Mouse (Mus musculus) CD8-positive naive resting alpha-beta T cell, adult 2 months (primary cell): Measurements from ENCODE around the gene Gm128.

ENCODE experiments used
- DNase-seq, 2 experiments: peaks; one replicate each; pipeline ENCODE4 v3.0.0; 2022; ENCODE audit warnings: low read depth in 2 of 2, low spot score in 2 of 2

Gene Gm128

DNA sequence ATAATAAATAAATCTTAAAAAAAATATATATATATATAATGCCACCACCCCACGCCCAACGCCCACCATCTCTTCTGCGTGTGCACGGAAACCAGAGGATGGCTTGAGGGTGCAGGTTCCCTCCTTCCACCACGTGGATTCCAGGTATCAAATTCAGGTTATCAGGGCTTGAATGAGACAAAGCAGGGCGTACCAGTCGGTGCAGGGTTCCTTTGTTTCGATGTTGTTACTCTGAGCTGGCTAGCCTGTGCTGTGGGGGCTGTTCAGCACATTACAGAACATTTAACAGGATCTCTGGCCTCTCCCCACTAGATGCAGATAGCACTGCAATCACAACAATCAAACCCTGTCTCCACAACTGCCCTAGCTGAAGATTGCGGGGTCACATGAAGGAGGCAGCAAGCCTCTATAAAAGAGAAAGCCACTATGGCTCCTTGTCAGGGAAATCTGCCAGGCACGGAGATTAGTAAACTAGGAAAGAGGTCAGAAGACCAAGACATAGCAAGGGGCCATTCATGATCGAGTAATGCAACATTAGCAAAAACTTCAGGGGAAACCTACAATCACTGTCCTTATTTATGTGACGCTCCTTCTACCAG is 29.5 kb upstream of the Gm128 start:
- DNase-seq = no peak

DNA sequence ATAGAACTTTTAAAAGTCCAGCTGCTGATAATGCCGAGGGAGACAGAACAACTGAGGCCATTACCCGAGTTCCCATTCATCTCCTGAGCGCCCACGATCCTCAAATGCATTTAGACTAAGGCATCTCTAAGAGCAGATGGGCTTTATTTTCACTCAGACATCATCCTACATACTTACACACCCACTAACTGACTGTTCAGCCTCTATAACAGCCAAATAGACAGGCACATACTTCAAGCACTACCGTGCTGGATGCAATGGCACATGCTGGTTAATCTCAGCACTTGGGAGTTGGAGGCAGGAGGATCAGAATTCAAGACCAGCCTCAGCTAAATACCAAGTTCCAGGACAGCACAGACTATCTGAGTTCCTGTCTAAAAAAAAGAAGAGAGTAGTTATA is 28.4 kb upstream of the Gm128 start:
- no peak for DNase-seq

DNA sequence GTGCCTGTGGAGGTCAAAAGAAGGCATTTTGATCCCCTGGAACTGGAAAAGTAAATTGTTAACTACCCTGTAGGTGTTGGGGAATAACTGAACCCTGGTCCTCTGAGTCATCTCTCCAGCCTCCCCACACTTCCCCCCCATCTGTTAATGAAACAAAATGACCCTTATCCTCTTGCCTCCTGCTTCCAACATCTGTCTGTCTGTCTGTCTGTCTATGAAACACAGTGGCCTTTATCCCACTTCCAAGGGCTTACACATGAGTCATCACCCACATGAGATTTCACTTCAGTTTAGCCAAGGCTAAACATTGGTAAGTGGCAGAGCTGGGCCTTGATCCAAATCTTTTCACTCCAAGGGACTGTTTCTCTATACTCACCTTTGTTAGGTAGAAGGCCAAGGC is 26.5 kb upstream of the Gm128 start:
- DNase-seq = no peak

DNA sequence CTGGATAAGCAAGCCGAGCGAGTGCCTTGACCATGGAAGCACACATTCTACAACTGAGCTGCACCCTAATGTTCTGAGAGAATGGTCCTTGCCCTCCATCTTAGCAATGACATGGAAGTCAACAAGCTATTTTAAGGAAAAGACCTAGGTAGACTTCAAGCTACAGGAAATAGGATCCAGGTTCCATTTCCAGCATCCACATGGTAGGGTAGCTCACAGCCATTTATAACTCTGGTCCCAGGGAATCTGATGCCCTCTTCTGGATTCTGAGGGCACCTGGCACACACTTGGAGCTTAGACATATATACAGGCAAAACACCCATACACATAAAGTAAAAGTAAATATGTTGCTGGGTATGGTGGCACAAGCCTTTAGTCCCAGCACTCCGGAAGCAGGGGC is 24.7 kb upstream of the Gm128 start:
- no peak for DNase-seq

DNA sequence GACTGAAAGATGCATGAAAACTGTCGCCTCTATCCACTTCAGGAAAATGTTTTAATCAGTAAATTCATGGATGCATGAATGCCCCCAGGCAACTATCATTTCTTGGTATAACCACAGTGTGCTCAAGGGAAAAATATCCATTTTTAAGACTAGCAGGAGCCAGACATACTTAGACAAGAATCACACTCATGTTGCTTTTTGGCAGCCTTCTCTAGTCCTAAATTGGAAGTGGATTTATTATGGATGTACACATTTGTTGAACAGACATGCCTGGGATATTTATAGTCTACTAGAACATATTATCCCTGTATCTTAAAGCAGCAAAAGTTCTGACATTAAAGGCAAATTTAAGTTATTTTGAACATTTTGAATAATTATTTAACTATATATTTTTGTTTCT is 23.3 kb upstream of the Gm128 start:
- no peak for DNase-seq

DNA sequence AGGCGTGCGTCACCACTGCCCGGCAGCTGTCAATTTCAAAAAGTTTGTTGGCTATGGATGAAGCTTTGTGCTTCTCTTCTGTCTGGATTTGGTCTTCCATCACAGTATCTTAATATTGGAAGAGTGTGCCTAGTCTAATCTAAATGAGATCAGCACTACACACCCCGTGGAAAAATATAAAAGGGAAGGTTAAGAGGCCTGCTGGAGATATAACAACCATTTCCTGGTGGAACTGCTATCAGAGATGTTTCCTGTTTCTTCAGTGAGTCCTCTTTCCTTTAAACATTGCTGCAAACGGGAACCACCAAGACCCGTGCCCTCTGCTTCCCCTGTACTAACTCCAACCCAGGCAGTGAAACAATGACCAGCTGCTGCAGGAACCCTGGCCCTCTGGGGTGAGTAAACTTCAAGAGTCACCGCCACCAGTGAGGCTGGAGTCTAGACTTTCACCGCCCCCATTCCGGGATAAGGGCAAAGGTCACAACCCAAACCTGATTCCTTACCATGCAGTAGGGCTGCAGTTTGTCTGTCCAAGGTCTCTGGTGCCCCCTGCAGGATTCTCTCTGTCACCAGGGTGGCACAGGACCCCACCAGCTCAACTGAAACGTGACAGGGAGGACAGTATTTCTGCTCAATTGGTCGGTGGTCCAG is 21.8 kb upstream of the Gm128 start:
- peak; percentile 66 to 81 for DNase-seq

DNA sequence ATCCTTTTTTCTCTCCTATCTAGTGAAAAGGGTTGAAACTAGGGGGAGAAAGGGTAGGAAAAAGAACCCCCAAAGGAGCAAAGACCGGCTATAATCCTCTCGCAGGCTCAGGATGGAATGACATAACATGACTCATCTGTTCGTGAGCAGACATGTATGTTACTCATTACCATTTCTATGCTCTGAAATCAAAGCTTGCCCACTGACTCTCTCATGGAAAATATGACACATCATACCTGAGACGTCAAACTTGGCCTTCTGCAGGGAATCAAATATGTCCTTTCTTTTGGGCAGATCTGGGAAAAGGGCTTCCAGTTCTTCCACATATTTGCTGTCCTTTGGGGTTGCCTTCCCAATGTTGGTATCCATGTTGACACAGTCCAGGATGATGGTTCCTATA is 20.6 kb upstream of the Gm128 start:
- no peak for DNase-seq

DNA sequence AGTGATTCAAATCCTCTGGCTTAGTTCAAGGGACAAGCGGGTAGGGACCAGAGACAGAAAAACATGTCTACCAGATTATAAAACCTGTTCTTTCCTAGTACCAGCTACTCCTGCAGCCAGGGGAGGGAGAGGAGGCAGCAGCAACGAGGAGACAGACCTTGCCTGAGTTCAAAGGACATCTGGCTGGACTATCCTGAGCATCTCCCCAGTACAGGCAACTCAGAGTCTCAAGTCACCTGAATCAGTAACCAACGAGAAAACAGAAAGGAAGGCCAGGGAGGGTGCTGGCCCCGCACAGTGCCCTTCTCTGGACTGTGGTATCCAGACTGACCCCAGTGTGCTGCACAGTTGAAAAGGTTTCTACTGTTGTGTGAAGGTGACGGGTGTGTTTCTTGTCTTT is 15.5 kb upstream of the Gm128 start:
- DNase-seq = no peak

DNA sequence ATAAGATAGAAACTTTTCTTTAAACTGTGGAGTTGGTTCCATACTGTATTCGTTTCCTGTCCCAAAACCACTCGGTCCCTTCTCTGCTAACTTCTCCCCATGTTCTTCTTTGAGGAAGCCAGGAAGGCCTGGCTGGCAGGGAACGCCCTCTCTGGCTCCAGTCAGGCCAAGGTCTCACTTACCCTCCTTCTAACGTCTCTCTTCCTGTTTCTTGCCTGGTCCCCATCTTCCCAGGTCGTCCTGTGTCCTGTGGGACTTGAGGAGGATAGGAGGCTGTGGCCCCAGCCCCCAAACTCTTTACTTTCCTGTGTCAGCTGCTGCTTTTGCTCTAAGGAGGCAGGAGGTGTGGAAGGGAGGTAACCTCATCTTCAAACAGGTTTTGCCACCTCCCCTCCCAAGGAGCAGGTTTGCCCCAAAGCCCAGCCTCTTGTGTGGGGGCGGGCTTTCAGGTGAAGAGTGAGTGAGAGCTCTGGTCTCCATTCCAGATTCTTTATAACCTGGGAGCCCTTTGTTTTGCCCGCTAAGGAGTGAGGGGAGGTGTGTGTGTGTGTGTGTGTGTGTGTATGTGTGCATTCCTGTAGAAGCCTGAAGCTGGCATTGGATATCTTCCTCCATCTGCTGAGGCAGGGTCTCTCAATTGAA is 9.5 kb upstream of the Gm128 start, which contains the start of gene Bnipl:
Gene Bnipl, minus strand, starts transcription at position 411 of the 642 bp plus-strand sequence.
- DNase-seq = no peak

DNA sequence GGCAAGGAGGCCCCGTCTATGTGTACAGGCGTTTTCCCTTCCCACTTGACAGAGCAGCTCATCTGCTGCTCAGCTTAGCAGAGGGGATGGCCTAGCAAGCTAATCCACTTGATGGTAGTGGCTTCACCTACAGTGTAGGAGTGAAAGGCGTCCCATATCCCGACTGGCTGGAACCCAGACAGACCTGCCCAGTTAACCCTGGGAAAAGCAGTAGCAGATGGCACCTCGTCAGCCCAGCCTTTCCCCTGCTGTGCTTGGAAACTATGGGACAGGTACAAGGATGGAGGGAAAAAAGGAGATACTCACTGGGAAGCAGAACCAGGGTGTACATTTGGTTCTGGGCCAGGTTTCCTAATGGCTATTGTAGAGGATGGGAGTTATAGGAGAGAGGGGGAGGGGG is 9.0 kb upstream of the Gm128 start:
- DNase-seq = no peak

DNA sequence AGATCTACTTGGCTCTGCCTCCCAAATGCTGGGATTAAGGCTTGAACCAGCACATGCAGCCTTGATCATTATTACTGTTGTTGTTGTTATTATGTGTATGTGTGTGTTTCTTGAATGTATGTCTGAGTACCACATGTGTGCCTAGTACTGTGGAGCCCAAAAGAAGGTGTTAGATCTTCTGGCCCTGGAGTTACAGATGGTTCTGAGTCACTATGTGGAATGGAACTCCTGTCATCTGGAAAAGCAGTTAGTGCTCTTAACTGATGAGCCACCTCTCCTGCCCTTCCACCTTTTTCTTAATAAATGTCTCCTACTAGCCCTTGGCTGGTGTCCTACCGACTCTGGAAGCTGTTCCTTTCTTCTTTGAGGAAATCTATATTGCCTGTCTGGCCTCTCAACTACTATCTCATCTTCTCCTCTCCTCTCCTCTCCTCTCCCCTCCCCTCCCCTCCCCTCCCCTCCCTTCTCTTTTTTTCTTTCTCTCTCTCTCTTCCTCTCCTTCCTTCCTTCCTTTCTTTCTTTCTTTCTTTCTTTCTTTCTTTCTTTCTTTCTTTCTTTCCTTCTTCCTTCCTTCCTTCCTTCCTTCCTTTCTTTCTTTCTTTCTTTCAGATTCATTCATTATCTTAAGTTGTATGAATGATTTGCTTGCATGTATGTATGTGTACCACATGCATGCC is 6.4 kb upstream of the Gm128 start:
- DNase-seq = no peak

DNA sequence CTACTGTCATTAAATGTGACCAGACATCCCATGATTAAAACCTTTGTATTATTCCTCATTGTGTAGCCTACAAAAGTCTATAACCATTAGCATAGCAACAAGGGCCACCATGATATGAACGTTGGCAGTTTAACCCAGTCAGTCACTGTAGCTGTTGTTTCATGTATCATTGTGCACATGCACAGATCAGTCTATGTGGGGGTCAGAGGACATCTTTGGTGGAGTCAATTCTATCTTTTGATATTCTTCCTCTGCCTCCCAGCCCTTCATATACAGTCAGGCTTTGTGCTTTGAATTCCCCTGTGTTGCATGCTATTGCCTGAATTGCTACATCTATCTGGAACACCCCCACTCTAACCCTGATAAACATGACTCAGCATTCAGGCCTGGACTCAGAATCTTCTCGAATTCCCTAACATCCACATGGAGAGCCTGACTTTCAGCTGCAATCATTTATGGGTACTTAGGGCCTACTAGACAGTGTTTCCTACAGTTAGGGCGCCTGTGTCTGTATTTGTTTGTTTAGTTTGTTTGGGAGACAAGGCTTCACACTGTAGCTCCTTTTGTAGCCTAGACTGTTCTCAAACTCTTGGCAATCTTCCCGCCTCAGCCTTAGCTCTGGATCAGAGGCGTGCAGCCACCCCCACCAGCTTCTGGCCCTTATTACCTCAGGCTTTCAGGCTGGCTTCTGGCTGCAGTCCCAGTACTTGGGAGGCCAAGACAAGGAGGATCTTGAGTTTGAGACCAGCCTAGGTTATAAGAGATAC is 5.2 kb upstream of the Gm128 start:
- DNase-seq = no peak

DNA sequence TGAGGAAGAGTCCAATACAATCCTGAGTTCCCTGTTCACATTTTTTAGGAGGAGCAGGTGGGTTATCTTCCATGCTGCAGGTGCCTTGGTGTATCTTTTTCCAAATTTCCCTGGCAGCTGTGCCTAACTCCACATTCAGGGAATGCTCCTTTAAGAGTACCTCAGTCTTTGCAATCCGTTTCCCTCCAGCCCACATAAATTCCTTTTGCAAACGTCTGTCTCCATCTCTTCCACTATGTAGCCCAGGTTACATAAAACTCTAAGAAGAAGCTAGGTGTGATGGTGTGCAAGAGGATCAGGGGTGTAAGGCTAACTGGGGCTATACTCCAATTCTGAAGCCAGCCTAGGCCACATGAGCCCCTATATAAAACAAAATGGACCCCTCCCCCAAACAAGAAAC is 1.7 kb upstream of the Gm128 start:
- no peak for DNase-seq

DNA sequence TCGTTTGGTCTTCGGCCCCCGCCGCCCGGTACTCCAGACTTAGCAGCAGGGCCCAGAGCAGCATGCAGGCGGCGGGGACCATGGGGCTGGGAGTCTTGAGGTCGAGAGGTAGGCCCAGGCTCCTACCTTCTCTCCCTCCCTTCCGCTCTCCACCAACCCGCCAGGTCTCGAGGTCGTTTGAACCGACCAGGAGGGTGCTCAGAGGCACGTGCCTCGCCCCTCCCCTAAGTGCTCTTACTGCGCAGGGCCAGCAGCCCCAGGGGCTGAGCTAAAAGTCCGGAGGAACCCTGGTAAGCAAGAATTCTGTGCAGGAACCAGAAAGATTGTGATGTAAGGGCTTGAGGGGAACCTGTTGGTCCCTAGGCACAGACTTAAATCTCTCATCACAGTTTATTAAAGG is 498 bp downstream of the Gm128 start:
- DNase-seq = no peak

DNA sequence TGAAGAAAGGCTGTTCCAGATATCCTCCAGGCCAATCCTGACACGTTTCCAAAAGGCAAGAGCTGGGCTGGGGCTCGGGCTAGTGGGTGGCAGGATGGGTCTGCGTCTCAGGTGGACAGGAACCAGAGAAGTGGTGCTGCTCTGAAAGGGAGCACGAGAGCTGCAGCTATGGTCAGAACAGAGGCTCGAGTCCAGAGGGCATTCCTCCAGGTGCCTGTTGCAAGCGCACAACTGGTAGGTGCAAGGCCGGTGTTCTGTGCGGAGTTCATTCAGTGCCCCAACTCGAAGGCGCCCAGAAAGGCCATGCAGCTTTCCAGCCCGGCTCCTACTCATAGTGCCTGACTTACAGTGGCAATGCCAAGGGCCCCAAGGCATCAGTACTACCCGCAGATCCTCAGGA is 1.4 kb downstream of the Gm128 start:
- DNase-seq = no peak

DNA sequence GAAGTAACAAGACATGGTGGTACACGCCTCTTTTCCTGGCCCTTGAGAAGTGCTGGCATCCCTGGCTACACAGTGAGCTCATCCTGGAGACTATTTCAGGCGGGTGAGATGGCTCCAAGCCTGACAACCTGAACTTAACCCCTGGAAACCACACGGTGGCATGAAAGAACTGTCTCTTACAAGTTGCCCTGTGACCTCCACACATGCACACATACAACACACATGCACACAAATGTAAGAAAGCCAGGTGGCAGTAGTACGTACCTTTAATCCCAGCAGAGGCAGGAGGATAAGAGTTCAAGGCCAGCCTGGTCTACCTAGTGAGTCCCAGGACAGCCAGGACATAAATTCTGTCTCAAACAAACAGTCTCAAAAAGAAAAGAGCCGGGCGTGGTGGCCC is 2.4 kb downstream of the Gm128 start:
- DNase-seq = no peak

DNA sequence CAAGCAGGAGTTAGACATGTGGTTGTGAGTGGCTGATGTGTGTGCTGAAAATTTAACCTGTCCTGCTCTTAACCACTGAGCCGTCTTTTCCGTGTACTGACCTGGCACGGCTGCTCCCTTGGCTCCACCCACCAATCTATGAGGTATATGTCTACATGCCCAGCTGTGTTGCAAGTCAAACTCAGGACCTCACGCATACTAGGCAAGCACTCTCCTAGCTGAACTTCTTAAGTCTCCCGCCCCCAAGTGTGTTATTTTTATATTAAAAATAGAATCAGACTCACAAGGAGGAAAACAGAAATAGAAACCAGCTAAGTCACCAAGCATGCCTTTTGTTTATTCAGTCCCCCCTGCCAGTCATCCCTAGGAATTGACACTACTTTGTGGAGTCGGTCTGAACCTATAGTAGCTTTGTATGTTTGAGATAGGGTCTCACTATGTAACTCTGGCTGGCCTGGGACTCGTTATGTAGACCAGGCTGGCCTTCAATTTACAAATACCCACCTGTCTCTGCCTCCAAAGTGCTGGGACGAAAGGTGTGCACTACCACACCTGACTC is 3.8 kb downstream of the Gm128 start:
- DNase-seq = no peak

DNA sequence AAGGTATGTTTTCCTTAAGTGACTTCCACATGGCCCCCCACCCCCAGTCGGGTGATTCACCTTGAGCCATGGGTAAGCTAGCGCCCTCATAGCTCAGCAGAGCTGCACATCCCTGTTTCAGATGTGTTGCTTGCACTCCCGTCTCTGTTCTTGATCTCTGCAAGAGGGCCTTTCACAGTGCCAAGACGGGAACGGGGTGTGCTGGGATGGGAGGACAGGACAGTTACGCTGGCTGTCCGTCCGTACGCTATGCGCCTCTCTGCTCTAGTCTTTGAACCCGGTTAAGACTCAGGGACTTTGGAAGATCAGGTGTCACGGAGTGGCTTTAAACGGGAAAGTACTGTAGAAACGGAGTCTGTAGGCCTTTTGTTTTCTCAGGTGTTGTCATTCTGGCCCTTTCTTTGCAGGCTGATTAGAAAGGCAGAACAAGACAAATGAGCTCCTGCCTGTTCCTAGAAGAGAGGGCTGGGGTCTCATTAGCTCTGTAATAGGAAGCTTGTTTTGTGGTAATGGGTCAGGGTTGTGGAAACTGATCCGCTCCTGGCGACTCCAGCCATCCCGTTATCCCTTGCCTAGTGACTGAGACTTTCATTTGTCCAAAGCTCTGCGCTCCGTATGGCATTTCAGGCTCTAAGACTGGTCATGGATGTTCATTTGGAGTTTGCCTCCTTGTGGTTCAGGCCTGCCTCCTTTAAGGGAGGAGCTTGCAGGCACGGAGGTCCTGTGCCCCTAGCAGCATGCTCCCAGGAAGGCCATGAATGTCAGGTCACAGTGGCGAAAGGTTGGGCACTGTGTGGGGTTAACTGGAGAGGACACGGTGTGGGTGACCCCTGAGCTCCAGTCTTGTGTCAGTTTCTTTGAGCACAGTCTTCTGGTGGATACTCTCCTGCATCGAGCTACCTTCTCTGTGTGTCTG is 5.8 kb downstream of the Gm128 start:
- DNase-seq = no peak

DNA sequence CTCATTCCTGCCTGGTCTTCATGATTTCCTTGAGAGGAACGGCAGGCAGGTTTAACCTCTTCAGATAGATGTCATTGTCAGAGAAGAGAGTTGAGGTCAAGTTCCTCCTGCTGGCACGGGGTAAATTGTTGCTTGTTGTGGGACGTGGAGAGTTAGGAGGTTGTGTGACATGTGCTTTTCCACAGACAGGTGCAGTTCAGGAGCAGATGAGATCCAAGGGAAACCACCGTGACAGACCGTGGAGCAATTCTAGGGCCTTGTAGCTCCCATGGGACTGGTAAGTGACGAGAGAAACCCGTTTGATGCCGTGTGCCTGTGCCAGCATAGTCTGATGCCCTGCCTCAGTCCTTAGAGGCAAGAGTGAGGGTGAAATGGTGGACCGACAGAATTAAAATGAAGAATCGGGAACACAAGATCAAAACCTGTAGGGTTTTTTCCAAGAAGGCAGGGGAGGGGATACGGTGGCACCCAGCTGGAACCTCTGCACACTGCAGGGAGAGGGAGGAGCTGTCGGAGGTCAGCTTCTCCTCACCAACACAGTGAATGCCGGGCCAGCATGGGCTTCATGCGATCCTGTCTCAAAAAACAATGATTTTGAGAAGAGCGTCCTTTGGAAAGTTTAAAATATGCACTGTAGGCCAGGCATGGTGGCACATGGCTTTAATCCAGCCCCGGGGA is 8.0 kb downstream of the Gm128 start:
- DNase-seq = no peak

DNA sequence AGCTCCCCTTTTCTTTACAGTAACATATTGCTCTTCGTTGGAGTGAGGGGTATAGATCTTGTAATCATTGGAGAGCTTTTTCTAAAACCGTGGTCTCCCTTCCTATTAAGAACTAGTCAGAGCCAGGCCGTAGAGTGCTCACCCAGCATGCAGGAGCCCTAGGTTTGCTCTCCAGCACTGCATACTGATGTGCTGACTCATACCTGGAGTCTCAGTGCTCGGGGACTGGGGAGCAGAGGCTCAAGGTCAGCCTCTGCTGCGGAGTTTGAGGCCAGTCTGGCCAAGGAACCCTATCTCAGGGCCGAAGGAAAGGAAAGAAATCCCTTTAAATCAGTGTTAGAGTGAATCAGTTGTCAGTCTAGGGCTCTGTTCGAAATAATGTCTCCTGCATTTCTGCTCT is 8.6 kb downstream of the Gm128 start:
- no peak for DNase-seq
